Mouse (Mus musculus) olfactory bulb, adult 2 months (tissue): ENCODE data around the gene Tnk2. TPM values are rescaled to one million over a fixed set of nuclear protein-coding genes. Genes with fewer than 3 reads are reported as not detected.
A peak's percentile ranks its signal among the peaks of the same experiment; 100 is the strongest.

Experiments
- H3K27ac ChIP-seq: fragments of 200-500 bp; 2 replicates; pipeline ENCODE4 v1.5.1; 2012; ENCODE audit warnings: low read depth, low read length; ENCODE audit not compliant: insufficient read depth
- H3K4me1 ChIP-seq: fragments of 200-500 bp; 2 replicates; pipeline ENCODE4 v1.6.1; 2012; ENCODE audit warnings: low read length; ENCODE audit not compliant: control insufficient read depth, insufficient read depth
- H3K4me3 ChIP-seq: fragments of 200-500 bp; 2 replicates; pipeline ENCODE4 v1.5.1; 2012; ENCODE audit warnings: mild to moderate bottlenecking, low read depth, low read length, moderate library complexity; ENCODE audit not compliant: insufficient read depth
- CTCF ChIP-seq: fragments of 200-500 bp; IDR thresholded peaks from 2 replicates; pipeline ENCODE4 v1.5.1; 2012; ENCODE audit warnings: low read depth, mild to moderate bottlenecking, low read length, moderate library complexity; ENCODE audit not compliant: insufficient read depth
- POLR2A ChIP-seq: fragments of 200-500 bp; IDR thresholded peaks from 2 replicates; pipeline ENCODE4 v1.6.1; 2012; ENCODE audit warnings: mild to moderate bottlenecking, low read depth, low read length, moderate library complexity; ENCODE audit not compliant: insufficient read depth
- WGBS: fragments of 180-500 bp; shearing (Covaris S2); methylation state at CpG from one replicate; pipeline ENCODE4 v1.1.7; 2018; 5-methylcytosine and 5-hydroxymethylcytosine counted together
- polyA plus RNA-seq: library from polyadenylated mRNA; stranded (reverse); fragments of >200 nt; gene quantifications from 2 replicates; pipeline ENCODE4 v1.2.4, GENCODE M21; 2012; ENCODE audit warnings: low replicate concordance; ENCODE audit not compliant: missing spikeins, insufficient read depth, insufficient read length

The Tnk2 gene
- polyA plus RNA-seq, 1 experiment, result not detected

GRCm38 (mm10) chr16:32680806-32681205, 37.1 kb downstream of the Tnk2 start:
- Histone ChIP-seq H3K4me1 (peaks cover 20% of the 10 kb centered on the region; the same call in 1 of the 2 replicates), H3K4me3 (no peak overlapping the region), H3K27ac (no peak overlapping the region)
- 90% methylated on average over 6 of the region's 6 CpGs for WGBS
- TF ChIP-seq POLR2A (no peak), CTCF (no peak)

GRCm38 (mm10) chr16:32682194-32682593, 38.5 kb downstream of the Tnk2 start:
- no peak overlapping the region for H3K27ac ChIP-seq
- WGBS, result 30% methylated on average over 5 of the region's 5 CpGs
- H3K4me3 ChIP-seq, result no peak overlapping the region
- TF ChIP-seq CTCF (0 out of 2 replicates have a peak, but pooled peaks have one; percentile 20), POLR2A (no peak)
- H3K4me1 ChIP-seq, result peaks cover 6% of the 10 kb centered on the region; the same call in 1 of the 2 replicates

DNA sequence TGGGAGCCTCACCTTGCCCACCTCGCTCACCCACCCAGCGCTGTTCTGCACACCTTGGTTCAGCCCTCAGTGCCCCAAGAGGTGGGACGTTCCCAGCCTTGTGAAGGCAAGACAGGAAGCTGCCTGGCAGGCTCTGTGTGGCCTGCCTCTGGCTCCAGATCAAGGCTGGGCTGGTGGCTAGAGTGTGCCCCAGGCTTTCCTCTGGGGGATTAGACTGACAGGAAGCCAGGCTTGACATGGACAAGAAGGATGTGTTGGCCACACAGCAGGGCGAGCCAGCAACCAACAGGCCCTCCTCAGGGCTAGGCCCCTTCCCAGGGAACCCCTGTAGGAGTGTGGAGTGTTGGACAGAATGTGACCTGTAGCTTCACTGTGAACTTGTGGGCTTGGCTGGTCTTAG, 39.2 kb downstream of the Tnk2 start:
- Histone ChIP-seq H3K4me3 (no peak overlapping the region), H3K27ac (no peak overlapping the region), H3K4me1 (peaks cover 4% of the 10 kb centered on the region; the same call in 1 of the 2 replicates)
- WGBS, result 74% methylated on average over 4 of the region's 4 CpGs
- no peak for TF ChIP-seq CTCF
- no peak for TF ChIP-seq POLR2A

GRCm38 (mm10) chr16:32683343-32683742, 39.7 kb downstream of the Tnk2 start:
- TF ChIP-seq CTCF (no peak), POLR2A (no peak)
- WGBS, result 28% methylated on average over 5 of the region's 5 CpGs
- Histone ChIP-seq H3K4me1 (no peaks in the 10 kb centered on the region), H3K27ac (no peak overlapping the region), H3K4me3 (no peak overlapping the region)

DNA sequence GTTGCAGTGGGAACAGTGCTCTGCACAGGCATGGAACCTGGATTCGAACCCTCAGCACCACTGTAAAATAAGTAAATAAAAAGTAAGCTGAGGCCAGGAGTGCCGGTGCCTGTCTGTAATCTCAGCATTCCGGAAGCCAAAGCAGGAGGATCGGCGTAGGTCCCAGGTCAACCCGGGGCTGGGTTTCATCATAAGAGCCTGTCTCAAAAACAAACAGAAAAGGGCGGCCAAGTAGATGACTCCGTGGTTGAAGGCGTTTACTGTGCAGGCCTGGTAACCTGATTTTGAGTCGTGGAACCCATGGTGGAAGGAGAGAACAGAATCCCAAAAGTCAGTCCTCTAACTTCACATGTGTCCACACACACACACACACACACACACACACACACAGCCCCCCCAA, 41.7 kb downstream of the Tnk2 start:
- Histone ChIP-seq H3K27ac (no peak overlapping the region), H3K4me3 (no peak overlapping the region), H3K4me1 (no peaks in the 10 kb centered on the region)
- 83% methylated on average over 10 of the region's 10 CpGs for WGBS
- TF ChIP-seq CTCF (no peak), POLR2A (no peak)

DNA sequence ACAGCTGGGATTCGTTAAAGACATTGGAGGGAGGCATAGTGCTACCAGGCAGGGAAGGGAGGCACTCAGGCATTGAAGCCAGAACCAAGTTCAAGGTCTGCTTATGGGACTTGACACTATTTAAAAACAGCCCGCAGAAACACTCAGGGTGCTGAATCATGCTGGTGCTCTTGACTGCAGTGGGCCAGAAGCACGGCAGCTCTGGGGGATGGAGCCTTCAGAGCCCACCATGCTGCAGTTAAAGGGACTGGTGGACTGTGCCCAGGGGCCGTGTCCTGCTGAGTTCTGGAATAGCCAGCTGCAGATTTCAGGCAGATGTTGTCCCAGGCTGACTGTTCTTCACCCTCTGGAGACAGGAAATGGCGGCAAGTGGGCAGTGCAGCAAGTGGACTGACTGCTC, 42.3 kb downstream of the Tnk2 start:
- 69% methylated on average over 5 of the region's 5 CpGs for WGBS
- H3K4me1 ChIP-seq, result no peaks in the 10 kb centered on the region
- H3K4me3 ChIP-seq, result no peak overlapping the region
- TF ChIP-seq POLR2A (no peak), CTCF (no peak)
- H3K27ac ChIP-seq, result no peak overlapping the region

DNA sequence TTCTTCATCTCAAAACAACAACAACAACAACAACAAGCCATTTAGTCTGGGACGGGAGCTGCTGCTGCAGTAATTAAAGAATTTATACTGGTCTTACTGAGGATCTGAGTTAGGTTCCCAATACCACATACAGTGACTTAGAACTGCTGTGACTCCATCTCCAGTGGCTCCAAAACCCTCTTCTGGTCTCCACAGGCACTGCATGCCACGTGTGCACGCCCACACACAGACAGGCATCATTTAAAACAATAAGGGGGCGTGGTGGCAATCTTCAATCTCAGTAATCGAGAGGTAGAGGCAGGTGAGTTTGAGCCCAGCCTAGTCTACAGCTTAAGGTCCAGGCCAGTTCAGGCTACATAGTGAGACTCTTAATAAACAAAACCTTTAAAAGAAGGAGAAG, 43.5 kb downstream of the Tnk2 start:
- no peaks in the 10 kb centered on the region for H3K4me1 ChIP-seq

GRCm38 (mm10) chr16:32688770-32689169, 45.1 kb downstream of the Tnk2 start:
- H3K27ac ChIP-seq, result no peak overlapping the region
- WGBS, result 47% methylated on average over 4 of the region's 4 CpGs
- no peak overlapping the region for H3K4me3 ChIP-seq
- H3K4me1 ChIP-seq, result no peaks in the 10 kb centered on the region
- TF ChIP-seq POLR2A, result no peak
- no peak for TF ChIP-seq CTCF

More for the DNA sequence above, 43.5 kb downstream of the Tnk2 start:
- 73% methylated on average over 5 of the region's 5 CpGs for WGBS
- TF ChIP-seq CTCF (no peak), POLR2A (no peak)
- no peak overlapping the region for H3K27ac ChIP-seq
- no peak overlapping the region for H3K4me3 ChIP-seq

DNA sequence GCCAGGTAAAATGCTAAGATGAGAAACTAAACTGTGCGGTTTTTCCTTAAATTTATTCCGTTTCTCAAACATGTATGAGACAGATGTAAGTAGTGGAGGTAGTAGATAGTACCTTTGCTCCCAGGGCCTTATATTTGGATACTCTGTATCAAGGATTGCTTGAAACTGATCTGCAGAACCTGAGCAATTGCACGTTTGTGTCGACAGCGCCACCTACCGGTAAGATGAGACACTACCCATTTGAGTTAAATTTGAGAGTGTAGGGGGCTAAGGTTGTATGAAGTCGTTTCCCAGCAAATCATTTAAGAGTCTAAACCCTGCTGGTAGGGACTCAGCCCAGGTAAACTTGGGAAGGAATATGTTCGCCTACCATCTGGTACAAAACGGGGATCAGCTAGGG, 45.8 kb downstream of the Tnk2 start:
- 6% methylated on average over 9 of the region's 9 CpGs for WGBS
- H3K4me3 ChIP-seq, result no peak overlapping the region
- TF ChIP-seq POLR2A (no peak), CTCF (no peak)
- no peak overlapping the region for H3K27ac ChIP-seq
- H3K4me1 ChIP-seq, result no peaks in the 10 kb centered on the region

- H3K4me3 ChIP-seq, result no peak overlapping the region
- no peaks in the 10 kb centered on the region for H3K4me1 ChIP-seq
- 34% methylated on average over 7 of the region's 7 CpGs for WGBS
- H3K27ac ChIP-seq, result no peak overlapping the region
- TF ChIP-seq CTCF, result no peak
- TF ChIP-seq POLR2A, result no peak
Measured at GRCm38 (mm10) chr16:32696841-32697464, 53.3 kb downstream of the Tnk2 start.
